Mouse (Mus musculus) CH12.LX (cell line): ENCODE results near the gene Ank3.

Experiments used
- CTCF ChIP-seq, 2 experiments: IDR thresholded peaks in 1 of 2; conservative IDR thresholded peaks in 1 of 2; 2 replicates each; pipeline ENCODE4 v1.5.1; 2011 to 2012; ENCODE audit warnings: low read depth in 2 of 2, low read length in 2 of 2, improper control_type of control experiment in 1 of 2, inconsistent platforms in 1 of 2, mild to moderate bottlenecking in 1 of 2, moderate library complexity in 1 of 2
- JUND ChIP-seq: conservative IDR thresholded peaks from 2 replicates; pipeline ENCODE4 v1.6.1; 2011; ENCODE audit warnings: low read depth, low read length, improper control_type of control experiment
- MXI1 ChIP-seq: IDR thresholded peaks from 2 replicates; pipeline ENCODE4 v1.6.1; 2011; ENCODE audit warnings: mild to moderate bottlenecking, low read depth, low read length, improper control_type of control experiment
- SIN3A ChIP-seq: IDR thresholded peaks from 2 replicates; pipeline ENCODE4 v1.6.1; 2012; ENCODE audit warnings: low read length, improper control_type of control experiment, inconsistent platforms
- TBP ChIP-seq: conservative IDR thresholded peaks from 2 replicates; pipeline ENCODE4 v1.6.1; 2011; ENCODE audit warnings: low read depth, low read length, improper control_type of control experiment
- ZC3H11A ChIP-seq: IDR thresholded peaks from 2 replicates; pipeline ENCODE4 v1.6.1; 2012; ENCODE audit warnings: low read depth, mild to moderate bottlenecking, inconsistent platforms, low read length, improper control_type of control experiment

DNA sequence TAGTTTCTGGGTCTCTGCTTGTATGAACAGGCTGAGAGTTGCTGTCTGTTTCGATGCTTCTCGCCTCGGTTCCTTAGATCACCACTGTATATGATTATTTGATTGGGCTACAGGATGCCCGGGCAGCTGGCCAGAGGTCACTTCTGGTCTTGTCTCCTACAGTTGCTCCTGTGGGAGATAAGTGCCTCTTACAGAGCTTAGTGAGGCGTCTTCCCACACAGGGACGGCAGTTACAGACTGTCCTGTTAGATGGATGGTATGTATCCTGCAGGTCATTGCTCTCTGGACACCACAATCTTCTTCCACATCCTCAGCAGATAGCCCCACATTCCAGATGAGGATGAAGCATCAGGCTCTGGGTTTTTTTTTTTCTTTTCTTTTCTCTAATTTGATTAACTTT, 21.7 kb downstream of the Ank3 start:
- TF ChIP-seq SIN3A (no peak), CTCF (conservative IDR thresholded peaks at IDR 0.05 in 1 of 2, IDR thresholded peaks at IDR 0.05 in 1 of 2; ENCODE audit: low read depth in 2 of 2, low read length in 2 of 2) (no peak), TBP (no peak), ZC3H11A (no peak), MXI1 (no peak), JUND (no peak)
